Mouse (Mus musculus): Measurements from ENCODE around the gene Ppp1r17.

The Ppp1r17 gene

DNA sequence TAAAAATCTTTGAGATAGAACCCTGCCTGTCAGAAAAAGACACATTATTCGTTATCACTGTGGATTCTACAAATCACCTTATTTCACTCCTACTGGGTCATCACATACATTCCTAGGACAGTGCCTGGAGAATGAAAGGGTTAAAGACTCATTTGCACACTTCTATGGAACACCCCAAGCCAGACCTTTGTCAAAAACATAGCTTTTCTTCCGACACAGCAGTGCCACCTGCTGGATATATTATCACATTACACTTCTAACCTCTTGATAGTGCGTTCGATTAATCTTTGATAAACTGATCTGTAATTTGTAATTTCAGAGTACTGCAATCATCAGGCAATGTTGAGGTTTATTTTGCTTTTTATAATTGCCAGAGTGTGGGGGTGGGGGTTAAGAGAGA is 31.8 kb downstream of the Ppp1r17 start:
- DNase-seq (ENCODE audit: low read depth, low spot score): no peak
- H3K36me3 ChIP-seq (ENCODE audit: control insufficient read depth, insufficient read depth, low read length, poor library complexity, severe bottlenecking): no peaks in the 10 kb centered on the region

GRCm38 (mm10) chr6:56063736-56064135 is 46.4 kb downstream of the Ppp1r17 start:
- no peaks in the 10 kb centered on the region for H3K36me3 ChIP-seq (ENCODE audit: control insufficient read depth, insufficient read depth, low read length, poor library complexity, severe bottlenecking)
- no peaks in the 10 kb centered on the region for H3K27me3 ChIP-seq (ENCODE audit: control insufficient read depth, insufficient read depth, low read length, poor library complexity, severe bottlenecking)
- DNase-seq (ENCODE audit: low read depth, low spot score): no peak

More for the DNA sequence above, 31.8 kb downstream of the Ppp1r17 start:
- no peaks in the 10 kb centered on the region for H3K27me3 ChIP-seq (ENCODE audit: control insufficient read depth, insufficient read depth, low read length, poor library complexity, severe bottlenecking)

DNA sequence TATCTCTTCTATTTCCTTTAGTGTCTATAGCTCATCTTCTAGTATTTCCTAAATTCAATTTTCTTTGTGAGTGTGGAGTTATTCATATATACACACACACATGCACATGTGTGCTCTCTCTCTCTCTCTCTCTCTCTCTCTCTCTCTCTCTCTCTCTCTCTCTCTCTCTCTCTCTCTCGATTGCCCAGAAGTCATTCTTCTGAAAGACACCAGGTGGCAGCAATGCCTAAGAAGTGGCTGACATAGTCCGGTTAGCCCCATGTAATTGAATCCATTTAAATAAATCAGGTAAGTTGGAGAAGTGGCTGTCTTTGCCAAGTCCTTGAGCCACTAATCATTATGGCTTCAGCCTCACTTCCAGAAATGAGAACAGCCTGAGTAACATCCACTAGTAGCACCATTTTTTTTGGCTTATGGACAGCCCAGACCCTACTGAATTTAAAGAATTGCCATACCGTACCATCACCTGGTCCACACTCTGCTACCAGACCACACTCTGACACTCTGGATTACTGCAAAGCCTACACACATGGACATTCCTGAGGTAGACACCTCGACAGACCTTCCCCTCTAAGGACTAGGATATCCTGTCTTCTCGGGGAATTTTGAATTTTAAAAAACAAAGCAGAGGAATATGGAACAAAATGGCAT is 49.5 kb downstream of the Ppp1r17 start:
- Histone ChIP-seq H3K36me3 (ENCODE audit: control insufficient read depth, insufficient read depth, low read length, poor library complexity, severe bottlenecking) (no peaks in the 10 kb centered on the region), H3K27me3 (ENCODE audit: control insufficient read depth, insufficient read depth, low read length, poor library complexity, severe bottlenecking) (no peaks in the 10 kb centered on the region)
- DNase-seq (ENCODE audit: low read depth, low spot score): no peak

DNA sequence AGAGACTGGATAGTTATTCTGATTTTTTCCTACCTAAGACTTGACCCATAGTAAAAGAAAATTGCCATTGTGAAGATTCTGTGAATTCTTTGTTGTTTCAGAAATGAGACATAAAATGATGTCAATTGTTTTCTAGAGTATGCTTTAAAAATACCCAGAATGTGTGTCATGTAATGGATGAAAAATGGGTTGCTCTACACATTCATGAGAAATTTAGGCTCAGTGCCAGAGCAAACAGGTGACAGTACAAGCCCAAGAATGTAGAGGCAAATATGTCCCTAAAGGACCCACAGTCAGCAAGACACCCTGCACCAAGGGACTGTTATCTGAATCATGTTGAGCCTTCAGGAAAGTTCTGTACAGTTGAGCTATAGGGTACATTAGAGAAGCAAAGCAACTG is 51.2 kb downstream of the Ppp1r17 start:
- Histone ChIP-seq H3K36me3 (ENCODE audit: control insufficient read depth, insufficient read depth, low read length, poor library complexity, severe bottlenecking) (no peaks in the 10 kb centered on the region), H3K27me3 (ENCODE audit: control insufficient read depth, insufficient read depth, low read length, poor library complexity, severe bottlenecking) (no peaks in the 10 kb centered on the region)
- DNase-seq (ENCODE audit: low read depth, low spot score): no peak

DNA sequence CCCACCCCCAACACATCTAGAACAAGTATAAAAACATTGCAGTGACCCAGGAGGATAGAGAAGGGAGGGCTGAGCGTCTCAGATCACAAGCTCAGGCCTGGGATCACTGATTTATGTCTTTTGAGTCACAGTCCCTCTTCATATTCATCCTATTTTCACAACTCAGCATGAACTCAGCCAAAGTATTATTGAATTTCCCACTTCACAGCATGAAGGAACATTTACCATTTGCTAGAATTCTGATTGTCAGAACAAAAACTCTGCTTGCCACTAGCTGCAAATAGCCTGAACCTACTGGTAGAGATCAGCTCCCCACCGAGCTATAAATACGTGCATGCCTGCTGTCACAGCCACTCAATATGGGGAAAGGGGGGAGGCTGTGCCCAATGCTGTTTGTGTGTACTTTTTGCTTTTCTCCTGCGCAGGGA is 59.1 kb downstream of the Ppp1r17 start:
- H3K36me3 ChIP-seq (ENCODE audit: control insufficient read depth, insufficient read depth, low read length, poor library complexity, severe bottlenecking): no peaks in the 10 kb centered on the region
- no peak for DNase-seq (ENCODE audit: low read depth, low spot score)

More for the DNA sequence above, 59.1 kb downstream of the Ppp1r17 start:
- H3K27me3 ChIP-seq (ENCODE audit: control insufficient read depth, insufficient read depth, low read length, poor library complexity, severe bottlenecking): no peaks in the 10 kb centered on the region
